In the genomic region with DNA sequence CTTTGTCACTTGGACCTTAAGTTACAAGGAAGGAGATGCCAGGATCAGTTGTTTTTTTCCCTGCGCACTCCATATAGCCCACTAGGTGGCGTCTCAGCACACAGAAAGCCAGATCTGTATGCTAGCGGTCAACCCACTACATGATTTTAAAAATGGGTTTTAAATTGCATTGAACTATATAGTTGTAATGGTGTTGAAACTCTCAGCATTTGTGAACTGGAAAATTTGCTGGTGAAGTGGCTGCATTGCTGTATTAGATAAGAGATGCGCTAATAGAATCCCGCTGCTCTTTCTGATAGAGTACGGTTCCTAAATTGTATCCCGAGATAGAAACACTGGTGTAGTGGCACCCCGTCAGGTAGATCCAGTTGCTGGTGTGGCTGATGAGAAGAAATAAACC, we compare ENCODE assay signal across 8 mouse cellular contexts.
DNase-seq lines count a peak whose midpoint lies in the region; ATAC-seq lines count a peak whose summit lies in the region.

No protein-coding gene starts in this region.

- H3K27ac ChIP-seq in forebrain, embryonic 11.5 days (ENCODE audit: low read depth, low read length), result no peak overlapping the region
- no peak overlapping the region for H3K27ac ChIP-seq in lung, embryonic 15.5 days

- H3K4me3 ChIP-seq in forebrain, embryonic 11.5 days (ENCODE audit: low read depth, low read length), result peak overlapping the region; percentile 9; the same call in 1 of the 2 replicates
- H3K4me3 ChIP-seq in lung, embryonic 15.5 days, result no peak overlapping the region

- DNase-seq in MN1 (ENCODE audit: low spot score), result peak; percentile 70
- DNase-seq in c-Kit-positive CD71-positive TER-119-negative erythroid progenitor cells, embryonic 14.5 days (ENCODE audit: low read depth), result peak; percentile 19
- peak; percentile 72 for DNase-seq in forebrain, embryonic 11.5 days (ENCODE audit: low spot score)
- peak; percentile 50 to 69 for DNase-seq in heart, postnatal 14 days
- peak; percentile 78 for DNase-seq in layer of hippocampus, adult 11-12 months (ENCODE audit: low spot score)
- DNase-seq in retina, postnatal 1 day, result peak; percentile 79
- no peak for DNase-seq in spleen, postnatal 36 days (ENCODE audit: low spot score in 2 of 2)

- H3K4me2 ChIP-seq in forebrain, embryonic 11.5 days (ENCODE audit: low read depth, low read length, severe bottlenecking), result peak overlapping the region; percentile 40
- H3K4me2 ChIP-seq in lung, embryonic 15.5 days, result no peak overlapping the region

- no peaks in the 10 kb centered on the region for H3K27me3 ChIP-seq in forebrain, embryonic 11.5 days (ENCODE audit: control insufficient read depth, insufficient read depth, low read length)
- H3K27me3 ChIP-seq in lung, embryonic 15.5 days, result no peaks in the 10 kb centered on the region

- H3K4me1 ChIP-seq in forebrain, embryonic 11.5 days (replicated peaks; ENCODE audit: control insufficient read depth, insufficient read depth, low read length), result no peaks in the 10 kb centered on the region; the same call in 1 of the 2 replicates
- H3K4me1 ChIP-seq in lung, embryonic 15.5 days, result no peaks in the 10 kb centered on the region

- no peaks in the 10 kb centered on the region for H3K36me3 ChIP-seq in forebrain, embryonic 11.5 days (ENCODE audit: control insufficient read depth, insufficient read depth, low read length)
- no peaks in the 10 kb centered on the region for H3K36me3 ChIP-seq in lung, embryonic 15.5 days

- peak; percentile 48 for ATAC-seq in forebrain, embryonic 11.5 days (replicated peaks; ENCODE audit: low FRiP score)
- ATAC-seq in lung, embryonic 15.5 days (ENCODE audit: borderline replicate concordance, extremely low read depth, low FRiP score, low TSS enrichment), result peak; percentile 67; the same call in 1 of the 2 replicates

- H3K9me3 ChIP-seq in forebrain, embryonic 11.5 days (ENCODE audit: control insufficient read depth, low read length), result no peaks in the 10 kb centered on the region
- H3K9me3 ChIP-seq in lung, embryonic 15.5 days, result no peaks in the 10 kb centered on the region

- WGBS in forebrain, embryonic 11.5 days, result 24% methylated on average over 8 of the region's 8 CpGs
- 29% methylated on average over 8 of the region's 8 CpGs for WGBS in lung, embryonic 15.5 days

- no peak overlapping the region for H3K9ac ChIP-seq in forebrain, embryonic 11.5 days (ENCODE audit: low read length)
- no peak overlapping the region for H3K9ac ChIP-seq in lung, embryonic 15.5 days

- intact Hi-C loops in heart, postnatal 14 days (cut with DNase I), result loop anchor here (1.0 to 10.0 kb wide), 2 partner anchors 214 to 524 kb away; no protein-coding TSS in a partner anchor

Comparison
In these comparisons a context has a peak if more than half of its experiments do, and no peak if none do; other contexts are left out.
1. DNase-seq: peak in MN1 (single experiment), c-Kit-positive CD71-positive TER-119-negative erythroid progenitor cells, embryonic 14.5 days (single experiment), forebrain, embryonic 11.5 days (single experiment), heart, postnatal 14 days (2 of 2), layer of hippocampus, adult 11-12 months (single experiment) and retina, postnatal 1 day (single experiment); none in spleen, postnatal 36 days (0 of 2).